Comparison of ENCODE assay signal across 8 mouse cellular contexts in genomic region chr3:84479293-84480005, GRCm38 (mm10). TPM values are rescaled to one million over a fixed set of nuclear protein-coding genes. Genes with fewer than 3 reads are reported as not detected.
DNase-seq lines count a peak whose midpoint lies in the region; ATAC-seq lines count a peak whose summit lies in the region.

No protein-coding gene starts in this region.

- peaks cover 29% of the 10 kb centered on the region for H3K27me3 ChIP-seq in forebrain, embryonic 11.5 days (ENCODE audit: control insufficient read depth, insufficient read depth, low read length)

- H3K36me3 ChIP-seq in forebrain, embryonic 11.5 days (ENCODE audit: control insufficient read depth, insufficient read depth, low read length), result no peaks in the 10 kb centered on the region

- peak; percentile 58 for ATAC-seq in forebrain, embryonic 11.5 days (replicated peaks; ENCODE audit: low FRiP score)
- no peak for ATAC-seq in activated CD4-positive, CD25-positive, alpha-beta regulatory T cell, adult 4 months

- DNase-seq in Muller cell, postnatal 12 days (ENCODE audit: inconsistent ontology term), result peak; percentile 79
- peak; percentile 74 for DNase-seq in c-Kit-positive CD71-positive TER-119-positive erythroid progenitor cells, embryonic 14.5 days (ENCODE audit: low spot score)
- peak; percentile 74 for DNase-seq in forebrain, embryonic 11.5 days (ENCODE audit: low spot score)
- peak; percentile 51 to 54 for DNase-seq in heart, postnatal 36 days
- DNase-seq in layer of hippocampus, postnatal 10 days (ENCODE audit: low spot score in 2 of 2), result peak; percentile 25 to 42
- DNase-seq in lung, postnatal 4 days, result peak; percentile 73 to 79
- peak; percentile 44 to 58 for DNase-seq in right cerebral cortex, postnatal 10 days (ENCODE audit: low spot score in 2 of 2)

- H3K9me3 ChIP-seq in forebrain, embryonic 11.5 days (ENCODE audit: control insufficient read depth, low read length), result no peaks in the 10 kb centered on the region

- intact Hi-C loops in heart, postnatal 36 days (cut with DNase I), result loop anchor here (10.0 kb wide), 2 partner anchors 125 to 305 kb away; partner anchors contain the start of gene Gm6525

- H3K9ac ChIP-seq in forebrain, embryonic 11.5 days (ENCODE audit: low read length), result peak overlapping the region; percentile 61

- peak overlapping the region; percentile 99 for H3K4me2 ChIP-seq in forebrain, embryonic 11.5 days (ENCODE audit: low read depth, low read length, severe bottlenecking)

- under 1% methylated on average over 61 of the region's 61 CpGs for WGBS in forebrain, embryonic 11.5 days

- peaks cover 9% of the 10 kb centered on the region; the same call in 1 of the 2 replicates for H3K4me1 ChIP-seq in forebrain, embryonic 11.5 days (replicated peaks; ENCODE audit: control insufficient read depth, insufficient read depth, low read length)

- peak overlapping the region; percentile 60 for H3K4me3 ChIP-seq in forebrain, embryonic 11.5 days (ENCODE audit: low read depth, low read length)

- H3K27ac ChIP-seq in forebrain, embryonic 11.5 days (ENCODE audit: low read depth, low read length), result no peak overlapping the region

RNA-seq across cellular contexts. Expression of gene Fhdc1, which starts 0.8 kb away (rescaled TPM):
- polyA plus RNA-seq in forebrain, embryonic 11.5 days (2014; fragmentation: Nextera tagmentation; extraction: Ambion mirVana), result 2.3 and 2.5 TPM in 2 replicates
- total RNA-seq in heart, postnatal 36 days (2021), result under 1 TPM; 0.58 to 0.87 TPM
- total RNA-seq in layer of hippocampus, postnatal 10 days (2021), result 1 to 10 TPM; 2.0 to 2.3 TPM
- polyA plus RNA-seq in activated CD4-positive, CD25-positive, alpha-beta regulatory T cell, adult 4 months (2017; shearing (Covaris generic)), result 1 to 10 TPM in 1 of 2 experiments, under 1 TPM in 1; 0.75 to 2.4 TPM
